Mouse (Mus musculus) CD4-positive naive resting alpha-beta T cell, adult 76 days (primary cell): ENCODE measurements around the gene Tnfrsf21. TPM values are rescaled to one million over a fixed set of nuclear protein-coding genes. Genes with fewer than 3 reads are reported as not detected.

Experiments used
- total RNA-seq: library from RNA; stranded (reverse); gene quantifications from one replicate; pipeline ENCODE4 v1.2.4, GENCODE M21; 2023

Tnfrsf21 gene
- total RNA-seq, result 2.6 TPM

DNA sequence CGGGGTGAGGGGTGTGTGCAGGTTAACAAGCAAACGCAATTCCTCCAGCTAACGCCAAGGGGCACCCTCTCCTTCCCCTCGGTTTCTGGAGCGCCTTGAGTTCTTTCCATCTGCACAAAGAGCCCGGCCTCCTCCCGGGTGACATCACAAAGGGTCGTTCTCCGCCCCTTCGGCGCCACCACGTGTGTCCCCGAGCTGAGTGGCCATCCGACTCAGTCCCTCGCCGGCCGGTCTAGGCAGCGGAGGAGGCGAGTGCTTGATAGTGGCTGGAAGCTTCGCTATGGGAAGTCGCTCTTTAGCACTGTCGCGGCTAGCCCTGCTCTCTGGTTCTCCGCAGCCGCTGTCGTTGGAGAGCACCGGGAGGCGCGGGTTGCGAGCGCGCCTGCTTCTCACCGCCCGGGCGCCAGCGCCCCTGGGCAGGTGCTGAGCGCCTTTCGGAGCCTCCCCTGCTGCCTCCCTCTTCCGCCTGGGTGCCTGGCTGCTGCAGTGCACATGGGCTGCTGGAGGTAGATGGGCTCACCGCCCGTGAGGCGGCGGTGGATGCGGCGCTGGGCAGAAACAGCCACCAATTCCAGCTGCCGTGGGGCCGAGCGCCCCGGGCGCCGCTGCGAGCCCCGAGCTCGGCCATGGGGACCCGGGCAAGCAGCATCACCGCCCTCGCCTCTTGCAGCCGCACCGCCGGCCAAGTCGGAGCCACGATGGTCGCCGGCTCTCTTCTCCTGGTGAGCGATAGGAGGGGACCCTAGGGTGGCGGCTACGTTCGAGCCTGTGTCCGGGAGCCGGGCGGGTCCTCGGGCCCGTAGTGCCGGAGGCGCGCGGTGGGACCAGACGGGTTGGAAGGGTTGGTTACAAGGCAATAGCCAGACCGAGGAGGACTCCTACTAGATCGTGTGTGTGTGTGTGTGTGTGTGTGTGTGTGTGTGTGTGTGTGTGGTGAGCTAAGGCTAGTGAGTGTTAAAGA is at the start of gene Tnfrsf21:
TSS of gene Tnfrsf21 (plus strand) at position 185 of the 961 bp plus-strand sequence.

Other genes starting within 250 kb of the Tnfrsf21 start
- gene Cd2ap, start 139.9 kb upstream of the Tnfrsf21 start, total RNA-seq, result 86.2 TPM